Mouse (Mus musculus) small intestine, adult 2 months (tissue): Measurements from ENCODE around the gene Olfr313.
"Not testable (repeated sequence)": the region's sequence is repeated elsewhere in the genome, so short reads cannot be mapped to it uniquely, and the experiment has no call there.

Experiments
- CTCF ChIP-seq: fragments of 200-500 bp; IDR thresholded peaks from 2 replicates; pipeline ENCODE4 v1.5.1; 2012; ENCODE audit warnings: low read depth, mild to moderate bottlenecking, control low read depth, inconsistent platforms, low read length, moderate library complexity, mixed read lengths; ENCODE audit not compliant: insufficient replicate concordance, insufficient read length; ENCODE audit errors: extremely low read depth
- POLR2A ChIP-seq: fragments of 200-500 bp; IDR thresholded peaks from 2 replicates; pipeline ENCODE4 v1.6.1; 2012; ENCODE audit warnings: low read depth, mild to moderate bottlenecking, control low read depth, inconsistent platforms, low read length, moderate library complexity

- TF ChIP-seq CTCF, POLR2A: not testable (repeated sequence)
Measured at GRCm38 (mm10) chr11:58838951-58839350, 24.2 kb downstream of the Olfr313 start, which contains the start of gene Olfr311.
